Mouse (Mus musculus) gonadal fat pad, adult 2 months (tissue): ENCODE results near the gene Phka1. TPM values are rescaled to one million over a fixed set of nuclear protein-coding genes. Genes with fewer than 3 reads are reported as not detected.

Experiments used
- DNase-seq: peaks from one replicate; pipeline ENCODE4 v3.0.0-alpha.2; 2012; ENCODE audit warnings: low read depth
- polyA plus RNA-seq: library from polyadenylated mRNA; depleted of rRNA; stranded (reverse); fragments of >200 nt; gene quantifications from 2 replicates; pipeline ENCODE4 v1.2.3, GENCODE M21; 2012; rRNA removed

Gene Phka1
- polyA plus RNA-seq, 1 experiment: 9.6 TPM

DNA sequence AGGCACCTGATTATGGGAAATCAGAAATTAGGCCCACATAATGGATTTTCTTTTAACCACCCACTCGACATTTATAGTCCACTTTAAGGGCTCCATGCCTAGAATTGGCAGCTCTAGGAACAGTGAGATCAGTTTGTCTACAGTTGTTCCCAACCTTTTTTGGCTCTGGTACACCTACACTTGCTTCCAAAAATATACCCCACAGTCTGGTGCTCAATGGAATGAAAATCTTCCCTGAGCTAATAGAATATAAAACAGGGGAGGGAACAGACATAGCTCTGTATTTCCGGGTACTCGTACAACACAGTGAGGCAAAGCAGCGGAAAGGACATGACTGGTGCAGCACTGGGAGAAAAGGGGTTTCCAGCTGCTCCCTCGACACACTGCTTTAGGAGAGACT is 168.5 kb downstream of the Phka1 start:
- no peak for DNase-seq

Other genes starting within 250 kb of the Phka1 start
- gene Hdac8, start 138.9 kb downstream of the Phka1 start, polyA plus RNA-seq: 4.5 and 5.4 TPM in 2 replicates
- gene Gm3880, start 42.7 kb upstream of the Phka1 start, polyA plus RNA-seq: not detected in 2 replicates
- gene Gm9112, start 63.4 kb upstream of the Phka1 start, polyA plus RNA-seq: 0.48 TPM in 1 of 2 replicates, not detected in the other
- not detected in 2 replicates for gene Dmrtc1b, start 63.6 kb upstream of the Phka1 start, polyA plus RNA-seq
- gene Dmrtc1c1, start 158.7 kb upstream of the Phka1 start, polyA plus RNA-seq: not detected in 2 replicates
- 0.18 and 0.20 TPM in 2 replicates for gene Dmrtc1c2, start 210.4 kb upstream of the Phka1 start, polyA plus RNA-seq
- gene 1700031F05Rik, start 223.7 kb upstream of the Phka1 start, polyA plus RNA-seq: 0.26 TPM in 1 of 2 replicates, not detected in the other